Mouse (Mus musculus) CH12.LX (cell line): ENCODE measurements around the gene Mtch2.
A peak's percentile ranks its signal among the peaks of the same experiment; 100 is the strongest.
"Not testable (repeated sequence)": the region's sequence is repeated elsewhere in the genome, so short reads cannot be mapped to it uniquely, and the experiment has no call there.

Experiments used
- BHLHE40 ChIP-seq: IDR thresholded peaks from 2 replicates; pipeline ENCODE4 v1.6.1; 2011; ENCODE audit warnings: mild to moderate bottlenecking, low read depth, low read length, improper control_type of control experiment
- CTCF ChIP-seq, 2 experiments: IDR thresholded peaks in 1 of 2; conservative IDR thresholded peaks in 1 of 2; 2 replicates each; pipeline ENCODE4 v1.5.1; 2011 to 2012; ENCODE audit warnings: low read depth in 2 of 2, low read length in 2 of 2, improper control_type of control experiment in 1 of 2, inconsistent platforms in 1 of 2, mild to moderate bottlenecking in 1 of 2, moderate library complexity in 1 of 2
- EP300 ChIP-seq: IDR thresholded peaks from 2 replicates; pipeline ENCODE4 v1.6.1; 2011; ENCODE audit warnings: low read length, improper control_type of control experiment
- HCFC1 ChIP-seq: IDR thresholded peaks from 2 replicates; pipeline ENCODE4 v1.6.1; 2012; ENCODE audit warnings: low read depth, mild to moderate bottlenecking, inconsistent platforms, low read length, improper control_type of control experiment
- MYC ChIP-seq: IDR thresholded peaks from 2 replicates; pipeline ENCODE4 v1.6.1; 2011; ENCODE audit warnings: low read depth, mild to moderate bottlenecking, improper control_type of control experiment, low read length
- NELFE ChIP-seq: IDR thresholded peaks from 2 replicates; pipeline ENCODE4 v1.6.1; 2011; ENCODE audit warnings: low read depth, low read length, improper control_type of control experiment
- POLR2A ChIP-seq: IDR thresholded peaks from 2 replicates; pipeline ENCODE4 v1.6.1; 2011; ENCODE audit warnings: low read depth, mild to moderate bottlenecking, improper control_type of control experiment, low read length
- TCF12 ChIP-seq: IDR thresholded peaks from 2 replicates; pipeline ENCODE4 v1.6.1; 2014; ENCODE audit warnings: low read depth, mild to moderate bottlenecking, inconsistent platforms, low read length, improper control_type of control experiment

DNA sequence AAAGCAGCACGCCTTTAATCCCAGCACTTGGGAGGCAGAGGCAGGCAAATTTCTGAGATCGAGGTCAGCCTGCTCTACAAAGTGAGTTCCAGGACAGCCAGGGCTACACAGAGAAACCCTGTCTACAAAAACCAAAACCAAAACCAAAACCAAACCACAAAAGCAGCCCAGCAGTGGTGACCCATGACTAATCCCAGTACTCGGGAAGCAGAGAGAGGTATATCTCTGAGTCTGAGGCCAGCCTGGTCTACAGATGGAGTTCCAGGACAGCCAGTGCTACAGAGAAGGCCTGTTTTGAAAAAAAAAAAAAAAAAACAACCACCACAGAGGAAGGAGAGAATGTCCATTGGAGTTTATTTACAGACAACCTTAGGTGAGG, 47.3 kb downstream of the Mtch2 start:
- TF ChIP-seq CTCF (conservative IDR thresholded peaks at IDR 0.05 in 1 of 2, IDR thresholded peaks at IDR 0.05 in 1 of 2; ENCODE audit: low read depth in 2 of 2, low read length in 2 of 2); HCFC1; MYC; POLR2A; BHLHE40; TCF12; NELFE: not testable (repeated sequence)
- TF ChIP-seq EP300: peak; percentile 65
